Mouse (Mus musculus) mouse trophoblast stem cell (cell line): Measurements from ENCODE around the gene Gen1.

ENCODE experiments used
- in situ Hi-C, 2 experiments: fragments of 300-500 bp; cut with MseI, MboI; formaldehyde crosslinking; loops; 2 replicates in 1 of 2; 3 replicates in 1 of 2; pipeline ENCODE4 v1.15.1; 2025

Gene Gen1

GRCm38 (mm10) chr12:11224722-11225121 is 40.9 kb downstream of the Gen1 start:
- in situ Hi-C loops = no loop called here

- in situ Hi-C loops = no loop called here
These were observed 42.5 kb downstream of the Gen1 start for GRCm38 (mm10) chr12:11223090-11223489.

- in situ Hi-C loops = no loop called here
These were observed 43.0 kb downstream of the Gen1 start for GRCm38 (mm10) chr12:11222566-11222965.

DNA sequence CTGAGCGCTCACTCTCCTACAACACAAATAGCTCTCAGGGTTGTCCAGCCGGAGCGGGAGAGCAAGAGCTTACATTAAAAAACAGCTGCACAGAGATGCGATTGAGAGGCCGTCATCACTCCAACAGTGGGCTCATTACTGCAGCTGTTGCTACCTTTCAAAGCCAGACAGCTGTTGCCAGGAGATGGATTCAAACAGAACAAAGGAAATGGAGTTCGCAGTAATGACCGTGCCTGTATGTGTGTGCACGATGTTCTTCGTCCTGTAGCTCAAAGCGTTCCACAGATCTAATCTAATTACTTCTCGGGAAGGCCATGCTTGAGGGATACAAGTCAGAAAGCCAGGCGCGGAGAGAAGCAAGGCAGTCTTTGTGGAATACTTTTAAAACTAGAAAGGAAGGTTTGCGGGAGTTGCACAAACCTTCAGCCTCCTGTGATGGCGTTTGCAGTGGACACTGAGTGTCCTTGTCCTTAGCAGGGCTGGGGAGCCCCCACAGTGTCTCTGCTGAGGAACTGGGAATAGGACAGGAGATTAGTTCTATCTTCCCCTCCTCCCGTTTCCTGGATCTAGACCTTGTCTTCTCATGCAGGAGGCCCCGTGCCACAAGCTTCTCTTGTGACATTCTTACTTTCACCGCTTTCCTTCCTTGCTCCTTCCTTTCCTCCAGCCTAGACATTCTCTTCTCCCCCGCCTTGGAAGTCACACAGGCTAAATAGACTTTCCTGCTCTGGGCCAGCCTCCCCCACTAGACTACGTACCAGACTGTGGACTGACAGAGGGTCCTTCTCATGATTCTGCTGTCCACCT is 43.9 kb downstream of the Gen1 start:
- in situ Hi-C loops = no loop called here

DNA sequence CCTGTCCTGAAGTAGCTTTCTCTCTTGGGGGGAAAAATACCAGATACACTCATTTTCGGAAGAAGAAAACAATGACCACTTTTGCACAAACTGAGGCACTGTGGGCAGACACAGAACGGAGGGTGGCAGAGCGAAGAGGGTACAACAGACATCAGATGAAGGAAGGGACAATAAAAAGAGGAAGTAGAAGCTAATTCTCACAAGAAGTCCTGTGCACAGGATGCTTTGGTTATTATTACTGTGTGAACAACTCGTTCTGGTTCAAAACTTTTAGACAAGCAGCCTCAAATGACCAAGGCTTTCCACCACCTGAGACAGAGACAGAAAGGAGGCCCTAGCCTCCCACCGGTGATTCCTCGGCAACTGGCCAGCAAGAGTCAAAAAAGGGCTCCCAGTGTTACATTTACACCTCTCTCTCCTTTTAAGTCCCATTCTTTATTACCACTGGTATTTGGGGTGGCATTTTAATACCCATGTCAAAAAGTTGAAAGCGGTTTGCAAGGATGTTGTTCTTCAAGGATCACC is 47.8 kb downstream of the Gen1 start:
- in situ Hi-C loops = no loop called here

GRCm38 (mm10) chr12:11216454-11216853 is 49.1 kb downstream of the Gen1 start:
- in situ Hi-C loops = no loop called here

GRCm38 (mm10) chr12:11215555-11215954 is 50.0 kb downstream of the Gen1 start:
- in situ Hi-C loops = no loop called here

GRCm38 (mm10) chr12:11214776-11215175 is 50.8 kb downstream of the Gen1 start:
- in situ Hi-C loops = no loop called here

DNA sequence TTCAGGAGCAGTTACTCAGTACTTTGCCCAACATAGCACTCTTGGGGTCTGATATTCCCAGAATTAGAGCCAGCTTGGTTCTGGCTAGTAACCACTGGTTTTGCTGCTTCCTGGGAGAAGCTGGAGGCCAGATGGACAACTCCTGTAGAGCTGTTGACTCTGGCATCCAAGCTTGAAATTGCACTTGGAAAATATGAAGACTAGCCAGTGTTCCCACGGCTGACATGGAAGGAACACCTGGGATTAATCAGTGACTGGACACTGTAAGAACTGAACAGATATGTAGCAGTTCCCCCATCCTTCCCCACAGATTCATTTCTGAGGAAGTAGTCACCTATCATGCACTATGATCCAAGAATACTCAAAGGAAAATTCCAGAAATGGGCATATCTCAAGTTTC is 52.7 kb downstream of the Gen1 start:
- in situ Hi-C loops = no loop called here

GRCm38 (mm10) chr12:11210361-11210760 is 55.2 kb downstream of the Gen1 start:
- in situ Hi-C loops = no loop called here

DNA sequence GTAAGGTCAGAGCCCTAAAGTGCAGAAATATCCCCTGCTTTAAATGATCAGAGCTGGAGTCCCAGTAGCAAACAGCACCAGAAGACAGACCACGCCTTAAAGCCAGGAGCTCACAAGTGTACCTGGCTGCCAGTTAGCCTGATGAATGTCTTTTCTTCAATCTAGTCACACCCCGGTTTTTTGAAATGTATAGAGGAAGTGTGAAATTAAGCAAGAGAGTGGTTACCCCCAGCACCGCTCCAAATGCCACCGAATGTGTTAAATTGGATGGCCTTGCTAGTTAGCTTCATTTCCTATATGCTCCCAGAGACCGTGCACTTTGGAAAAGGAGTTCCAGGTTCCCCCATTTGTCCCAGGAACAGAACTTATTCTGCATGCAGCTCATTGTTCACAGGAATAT is 56.0 kb downstream of the Gen1 start:
- in situ Hi-C loops = no loop called here

GRCm38 (mm10) chr12:11208872-11209271 is 56.7 kb downstream of the Gen1 start, which contains the start of gene Msgn1:
Gene Msgn1 (minus strand): TSS chr12:11208972.
- in situ Hi-C loops = no loop called here

DNA sequence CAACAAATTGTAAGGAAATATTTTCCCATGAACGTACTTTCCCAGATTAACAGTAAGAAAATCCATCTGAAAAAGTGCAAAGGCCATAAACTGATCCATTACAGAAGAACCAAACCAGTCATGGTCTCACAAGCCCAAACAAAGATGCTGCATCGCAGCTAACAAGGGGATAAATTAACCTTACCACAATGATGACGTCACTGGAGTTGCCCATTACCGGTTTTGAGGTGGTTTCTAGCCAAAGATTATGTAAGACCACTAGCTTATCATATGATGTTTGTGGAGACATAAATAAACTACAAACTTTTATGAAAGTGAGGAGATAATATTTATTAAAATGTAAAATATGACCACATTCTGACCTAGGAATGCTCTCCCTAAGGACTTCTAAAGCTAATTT is 59.3 kb downstream of the Gen1 start:
- in situ Hi-C loops = no loop called here

GRCm38 (mm10) chr12:11203694-11204665 is 61.6 kb downstream of the Gen1 start:
- in situ Hi-C loops = no loop called here

GRCm38 (mm10) chr12:11202476-11202875 is 63.1 kb downstream of the Gen1 start:
- in situ Hi-C loops = no loop called here

GRCm38 (mm10) chr12:11200711-11201110 is 64.9 kb downstream of the Gen1 start:
- in situ Hi-C loops = no loop called here

GRCm38 (mm10) chr12:11198551-11198950 is 67.0 kb downstream of the Gen1 start:
- in situ Hi-C loops = no loop called here

DNA sequence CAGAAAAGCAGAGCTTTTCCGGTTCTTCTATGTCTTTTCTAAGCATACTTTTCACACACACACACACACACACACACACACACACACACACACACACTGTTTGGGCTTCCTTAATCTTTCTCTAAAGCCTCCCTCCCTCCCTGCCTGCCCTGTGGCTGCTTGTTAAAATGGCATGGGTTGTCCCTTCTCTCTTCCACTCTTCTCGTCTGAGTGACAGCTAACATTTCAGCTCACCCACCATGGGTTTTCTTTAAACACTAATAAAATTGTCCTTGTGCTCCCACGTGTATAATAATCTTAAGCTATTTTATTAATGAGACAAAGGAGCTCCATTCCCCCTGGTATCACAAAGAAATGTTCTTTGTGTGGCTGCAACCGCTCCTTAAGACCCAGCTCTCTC is 67.6 kb downstream of the Gen1 start:
- in situ Hi-C loops = no loop called here

GRCm38 (mm10) chr12:11196830-11197229 is 68.8 kb downstream of the Gen1 start:
- in situ Hi-C loops = no loop called here

DNA sequence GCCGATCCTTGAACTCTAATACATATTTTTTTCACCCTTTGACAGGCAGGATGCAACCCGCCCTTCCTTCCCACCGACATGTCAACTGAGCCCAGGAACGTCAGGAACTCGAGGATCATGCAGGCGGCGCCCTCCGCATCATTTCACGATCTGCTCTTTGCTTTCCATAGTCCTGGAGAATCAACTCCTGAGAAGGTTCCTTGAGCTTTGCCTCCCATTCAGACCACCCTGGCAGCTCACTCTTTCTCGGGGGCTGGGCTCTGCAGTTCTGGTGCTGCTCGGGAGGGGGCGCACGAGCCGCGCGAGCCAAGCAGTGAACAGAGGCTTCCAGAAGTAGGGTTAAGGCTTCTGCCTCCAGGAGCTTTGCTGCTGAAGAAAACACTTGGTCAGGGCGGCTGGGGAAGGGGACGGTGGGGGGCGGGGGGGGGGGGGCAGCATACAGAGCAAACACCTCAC is 69.4 kb downstream of the Gen1 start:
- in situ Hi-C loops = no loop called here

DNA sequence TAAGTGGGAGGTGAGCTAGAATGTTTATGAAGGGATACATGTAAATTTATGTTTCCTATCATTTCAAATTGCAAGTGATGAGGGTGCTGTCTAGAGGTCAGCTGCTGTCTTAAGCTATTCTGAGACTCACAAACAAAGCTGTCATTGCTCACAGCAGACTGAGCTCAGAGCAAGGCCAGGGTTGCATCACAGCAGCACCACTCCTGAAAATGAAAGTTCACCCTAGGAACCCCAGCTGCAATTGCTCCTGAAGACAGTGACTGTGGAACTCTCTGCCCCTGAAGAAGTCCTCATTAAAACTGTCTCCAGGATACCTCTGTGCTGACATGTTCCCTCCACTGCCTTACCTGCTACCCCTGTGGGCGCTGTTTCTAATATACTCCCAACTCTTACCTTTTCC is 70.6 kb downstream of the Gen1 start:
- in situ Hi-C loops = no loop called here
